Mouse (Mus musculus): ENCODE measurements around the gene Rilpl1.

DNA sequence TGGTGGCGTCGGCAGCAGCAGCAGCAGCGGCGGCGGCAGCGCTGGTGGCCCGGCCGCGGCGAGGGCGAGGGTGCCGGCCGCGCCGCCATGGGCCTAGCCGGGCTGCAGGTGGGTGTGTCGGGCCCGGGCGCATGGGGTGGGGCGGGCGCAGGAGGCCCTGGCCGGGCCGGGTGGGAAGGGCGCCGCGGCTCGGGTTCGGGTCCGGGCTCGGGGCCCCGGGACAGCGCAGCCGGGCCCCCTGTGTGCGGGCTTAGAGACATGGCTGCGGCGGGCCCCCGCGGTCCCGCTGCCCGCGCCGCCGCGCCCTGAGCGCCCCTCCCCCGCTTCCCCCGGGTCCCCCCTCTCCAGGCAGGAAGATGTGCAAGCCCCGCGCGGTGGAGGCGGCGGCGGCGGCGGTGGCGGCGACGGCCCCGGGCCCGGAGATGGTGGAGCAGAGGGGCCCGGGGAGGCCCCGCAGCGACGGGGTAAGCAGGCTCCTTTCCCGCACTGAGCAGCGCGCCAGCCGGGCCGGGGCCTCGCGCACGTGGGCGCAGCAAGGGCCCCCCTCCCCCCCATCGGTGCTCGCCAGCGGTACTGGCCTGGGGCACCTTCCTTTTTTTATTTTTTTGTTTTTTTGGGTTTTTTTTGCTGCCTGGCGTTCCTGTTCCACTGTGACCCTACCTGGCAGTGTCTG is 85.4 kb downstream of the Rilpl1 start:
- TF ChIP-seq POLR2A (IDR thresholded peaks at IDR 0.05; ENCODE audit: control insufficient read depth, extremely low read depth, insufficient read depth, low read length, poor library complexity) (no peak), CTCF (IDR thresholded peaks at IDR 0.05; ENCODE audit: borderline replicate concordance, control insufficient read depth, extremely low read depth, insufficient read depth, low read length, poor library complexity) (no peak)

Data from thymus, adult 2 months (tissue).